Mouse (Mus musculus) embryonic facial prominence, embryonic 10.5 days (tissue): ENCODE results near the gene Rtkn2. TPM values are rescaled to one million over a fixed set of nuclear protein-coding genes. Genes with fewer than 3 reads are reported as not detected.

ENCODE experiments used
- DNase-seq: peaks from one replicate; pipeline ENCODE4 v3.0.0-alpha.2; 2017; ENCODE audit warnings: low spot score
- H3K27ac ChIP-seq: fragments of 300-500 bp; sonication (generic); replicated peaks from 2 replicates; pipeline ENCODE4 v1.5.1; 2016; ENCODE audit warnings: mild to moderate bottlenecking
- H3K27me3 ChIP-seq: fragments of 300-500 bp; sonication (generic); replicated peaks from 2 replicates; pipeline ENCODE4 v1.6.1; 2016; ENCODE audit warnings: low read depth, mild to moderate bottlenecking; ENCODE audit not compliant: poor library complexity, severe bottlenecking
- H3K36me3 ChIP-seq: fragments of 300-500 bp; sonication (generic); replicated peaks from 2 replicates; pipeline ENCODE4 v1.6.1; 2016; ENCODE audit warnings: mild to moderate bottlenecking, moderate library complexity
- H3K4me1 ChIP-seq: fragments of 300-500 bp; sonication (generic); 2 replicates; pipeline ENCODE4 v1.6.1; 2016
- H3K4me3 ChIP-seq: fragments of 300-500 bp; sonication (generic); 2 replicates; pipeline ENCODE4 v1.5.1; 2016; ENCODE audit warnings: mild to moderate bottlenecking, moderate library complexity
- H3K9me3 ChIP-seq: fragments of 300-500 bp; sonication (generic); 2 replicates; pipeline ENCODE4 v1.6.1; 2016; ENCODE audit warnings: mild to moderate bottlenecking
- WGBS: fragments of 180-500 bp; shearing (Covaris S2); methylation state at CpG from one replicate; pipeline ENCODE4 v1.1.7; 2016; 5-methylcytosine and 5-hydroxymethylcytosine counted together
- polyA plus RNA-seq: library from polyadenylated mRNA; unstranded; fragments of >200 nt; fragmentation: Nextera tagmentation; extraction: Ambion mirVana; gene quantifications from 2 replicates; pipeline ENCODE4 v1.2.1, GENCODE M21; 2016

Rtkn2 gene
- polyA plus RNA-seq, 1 experiment from 2014 or later = 11.7 TPM

DNA sequence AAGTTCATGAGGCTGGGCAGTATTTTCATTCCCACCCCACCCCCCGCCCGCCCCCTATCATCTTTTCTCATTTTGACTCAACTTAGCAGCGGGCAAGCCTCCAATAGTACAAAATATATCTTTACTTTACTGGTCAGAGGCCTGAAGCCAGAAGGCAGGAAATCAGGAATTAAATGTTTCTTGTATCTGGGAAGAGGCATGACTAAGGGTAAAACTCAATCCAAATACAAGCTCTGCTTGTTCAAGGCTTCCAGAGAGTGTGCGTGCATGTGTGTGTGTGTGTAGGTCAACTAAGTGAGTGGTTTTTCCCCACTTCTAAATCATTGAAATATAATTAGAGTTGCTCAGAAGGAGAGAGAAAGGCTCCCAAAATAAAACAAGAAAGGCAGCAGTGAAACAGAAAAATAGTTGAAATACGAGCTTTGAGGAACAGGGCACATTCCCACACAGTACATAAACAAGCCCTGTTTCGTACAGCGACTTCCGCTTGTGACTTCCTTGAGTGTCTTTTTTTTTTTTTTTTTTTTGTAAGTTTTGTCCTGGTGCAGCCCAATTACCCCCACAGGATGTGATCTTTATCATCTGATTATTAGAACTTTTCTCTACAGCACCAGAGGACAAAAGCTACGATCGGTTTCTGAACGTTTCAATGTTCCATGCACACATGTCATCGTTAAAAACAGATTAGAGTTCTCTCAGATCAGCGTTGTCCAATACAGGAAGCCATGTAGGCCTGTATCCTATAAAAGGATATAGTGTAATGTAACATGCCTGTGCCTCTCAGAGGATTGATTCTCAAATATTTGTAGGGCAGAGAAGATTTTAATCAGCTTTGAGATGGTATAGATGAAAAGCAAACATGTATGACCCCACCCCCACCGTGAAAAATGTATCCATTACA, 125.8 kb downstream of the Rtkn2 start:
- Histone ChIP-seq H3K36me3 (peaks cover 37% of the 10 kb centered on the region), H3K27me3 (no peaks in the 10 kb centered on the region), H3K4me1 (peaks cover 50% of the 10 kb centered on the region), H3K27ac (peak overlapping the region; percentile 58), H3K4me3 (no peak overlapping the region), H3K9me3 (no peaks in the 10 kb centered on the region)
- DNase-seq = peak; percentile 7
- 60% methylated on average over 14 of the region's 14 CpGs for WGBS

- H3K36me3 ChIP-seq = peaks cover 25% of the 10 kb centered on the region
- no peaks in the 10 kb centered on the region for H3K9me3 ChIP-seq
- H3K4me3 ChIP-seq = no peak overlapping the region
- peaks cover 58% of the 10 kb centered on the region for H3K4me1 ChIP-seq
- H3K27ac ChIP-seq = no peak overlapping the region
- WGBS = 83% methylated on average over 9 of the region's 9 CpGs
- peak; percentile 3 for DNase-seq
- H3K27me3 ChIP-seq = no peaks in the 10 kb centered on the region
These were observed 127.1 kb downstream of the Rtkn2 start for GRCm38 (mm10) chr10:68106351-68106950.

GRCm38 (mm10) chr10:68107716-68108115, 128.3 kb downstream of the Rtkn2 start:
- DNase-seq = peak; percentile 4
- Histone ChIP-seq H3K36me3 (peaks cover 15% of the 10 kb centered on the region), H3K9me3 (no peaks in the 10 kb centered on the region), H3K27ac (no peak overlapping the region), H3K4me1 (peaks cover 57% of the 10 kb centered on the region), H3K27me3 (no peaks in the 10 kb centered on the region), H3K4me3 (no peak overlapping the region)
- 85% methylated on average over 6 of the region's 6 CpGs for WGBS

Other genes with a start within 250 kb of the Rtkn2 start
- 2.1 and 2.2 TPM in 2 replicates for gene Zfp365, start 66.9 kb upstream of the Rtkn2 start, polyA plus RNA-seq